Mouse (Mus musculus) heart, postnatal 0 days (tissue): ENCODE results near the gene Clip4. TPM values are rescaled to one million over a fixed set of nuclear protein-coding genes. Genes with fewer than 3 reads are reported as not detected.

Experiments used
- ATAC-seq: fragments of 200-750 bp; cut with Nextera tagmentation; 2 replicates; pipeline ENCODE4 v1.8.0; 2017; ENCODE audit warnings: low read depth, moderate number of reproducible peaks, moderate library complexity; ENCODE audit not compliant: insufficient read depth
- DNase-seq: peaks from one replicate; pipeline ENCODE4 v3.0.0-alpha.2; 2016; ENCODE audit warnings: low spot score
- H3K27ac ChIP-seq: fragments of 300-500 bp; sonication (generic); 2 replicates; pipeline ENCODE4 v1.5.1; 2014; ENCODE audit warnings: low read depth, mild to moderate bottlenecking
- H3K27me3 ChIP-seq: fragments of 300-500 bp; sonication (generic); 2 replicates; pipeline ENCODE4 v1.6.1; 2014; ENCODE audit warnings: low read length, mixed read lengths; ENCODE audit not compliant: control insufficient read depth, insufficient read depth
- H3K36me3 ChIP-seq: fragments of 300-500 bp; sonication (generic); replicated peaks from 2 replicates; pipeline ENCODE4 v1.6.1; 2014; ENCODE audit warnings: low read length, mixed read lengths; ENCODE audit not compliant: control insufficient read depth, insufficient read depth
- H3K4me1 ChIP-seq: fragments of 300-500 bp; sonication (generic); 2 replicates; pipeline ENCODE4 v1.6.1; 2014; ENCODE audit warnings: antibody characterized with exemption; ENCODE audit not compliant: control insufficient read depth, insufficient read depth
- H3K4me2 ChIP-seq: fragments of 300-500 bp; sonication (generic); 2 replicates; pipeline ENCODE4 v1.6.1; 2014; ENCODE audit warnings: low read depth, mild to moderate bottlenecking, low read length, moderate library complexity
- H3K4me3 ChIP-seq: fragments of 300-500 bp; sonication (generic); 2 replicates; pipeline ENCODE4 v1.5.1; 2014; ENCODE audit warnings: low read depth, low read length
- H3K9ac ChIP-seq: fragments of 300-500 bp; sonication (generic); replicated peaks from 2 replicates; pipeline ENCODE4 v1.6.1; 2014; ENCODE audit warnings: low read depth, low read length, mixed read lengths
- H3K9me3 ChIP-seq: fragments of 300-500 bp; sonication (generic); replicated peaks from 2 replicates; pipeline ENCODE4 v1.6.1; 2016; ENCODE audit warnings: low read length; ENCODE audit not compliant: control insufficient read depth
- CTCF ChIP-seq: IDR thresholded peaks from 2 replicates; pipeline ENCODE4 v1.5.1; 2016; ENCODE audit warnings: antibody characterized with exemption, control low read depth, low read depth
- EP300 ChIP-seq: IDR thresholded peaks from 2 replicates; pipeline ENCODE4 v1.6.1; 2016; ENCODE audit warnings: antibody characterized with exemption, low read depth
- WGBS: fragments of 180-500 bp; shearing (Covaris S2); extraction: QIAGEN DNeasy Blood & Tissue Kit; methylation state at CpG from one replicate; pipeline ENCODE4 v1.1.7; 2014; 5-methylcytosine and 5-hydroxymethylcytosine counted together
- polyA plus RNA-seq: library from polyadenylated mRNA; unstranded; fragments of >200 nt; fragmentation: Nextera tagmentation; extraction: Ambion mirVana; gene quantifications from 2 replicates; pipeline ENCODE4 v1.2.1, GENCODE M21; 2015
- total RNA-seq: library from RNA; depleted of rRNA; stranded (reverse); fragments of >200 nt; gene quantifications from 2 replicates; pipeline ENCODE4 v1.2.3, GENCODE M21; 2014; ENCODE audit warnings: low replicate concordance; rRNA removed

Gene Clip4
- total and polyA plus RNA-seq, 2 experiments from 2014 or later, result 49.9 to 51.2 TPM

DNA sequence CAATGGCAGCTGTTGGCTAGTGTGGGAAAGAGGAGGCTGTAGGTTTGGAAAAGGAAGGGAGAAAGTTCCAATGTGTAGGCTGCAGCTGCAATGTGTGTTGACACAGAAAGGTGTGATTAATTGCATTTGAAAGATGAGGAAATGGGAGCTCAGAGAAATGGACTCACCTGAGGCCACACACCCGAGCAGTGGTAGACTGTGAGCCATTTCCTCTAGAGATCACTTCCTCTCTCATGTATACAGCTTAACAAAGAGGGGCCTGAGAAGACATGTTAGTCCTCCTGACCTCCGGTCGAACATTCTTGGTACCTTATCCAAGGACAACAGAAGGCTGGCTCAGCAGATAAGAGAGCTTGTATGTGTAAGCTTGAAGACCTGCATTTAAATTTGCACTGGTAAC is 144.9 kb downstream of the Clip4 start:
- H3K27me3 ChIP-seq, result no peaks in the 10 kb centered on the region
- no peaks in the 10 kb centered on the region for H3K9me3 ChIP-seq
- H3K4me1 ChIP-seq, result no peaks in the 10 kb centered on the region
- TF ChIP-seq CTCF (no peak), EP300 (no peak)
- WGBS, result 23% methylated on average over 3 of the region's 3 CpGs
- no peak for ATAC-seq
- no peaks in the 10 kb centered on the region for H3K36me3 ChIP-seq
- H3K9ac ChIP-seq, result no peak overlapping the region
- H3K4me2 ChIP-seq, result no peak overlapping the region
- no peak overlapping the region for H3K27ac ChIP-seq
- H3K4me3 ChIP-seq, result no peak overlapping the region
- peak; percentile 8 for DNase-seq

Other genes with a start within 250 kb of the Clip4 start
- 6.4 and 8.3 TPM in 2 replicates for gene Ndc80, start 241.6 kb upstream of the Clip4 start, total RNA-seq
- 9.9 and 11.6 TPM in 2 replicates for gene Ndc80, start 241.6 kb upstream of the Clip4 start, polyA plus RNA-seq
- gene Spdya, start 216.4 kb upstream of the Clip4 start, total RNA-seq, result not detected in 2 replicates
- gene Spdya, start 216.4 kb upstream of the Clip4 start, polyA plus RNA-seq, result 0.27 and 0.32 TPM in 2 replicates
- gene Wdr43, start 152.6 kb upstream of the Clip4 start, total RNA-seq, result 14.4 and 28.2 TPM in 2 replicates
- 19.6 and 22.5 TPM in 2 replicates for gene Wdr43, start 152.6 kb upstream of the Clip4 start, polyA plus RNA-seq
- gene Togaram2, start 95.2 kb upstream of the Clip4 start, total RNA-seq, result 0.46 and 2.7 TPM in 2 replicates
- 1.0 and 1.1 TPM in 2 replicates for gene Togaram2, start 95.2 kb upstream of the Clip4 start, polyA plus RNA-seq
- gene Pcare, start 15.6 kb upstream of the Clip4 start, total RNA-seq, result not detected in 2 replicates
- 0.03 TPM in 1 of 2 replicates, not detected in the other for gene Pcare, start 15.6 kb upstream of the Clip4 start, polyA plus RNA-seq